Mouse (Mus musculus) forebrain, embryonic 16.5 days (tissue): ENCODE data around the gene Cln5. TPM values are rescaled to one million over a fixed set of nuclear protein-coding genes. Genes with fewer than 3 reads are reported as not detected.
A peak's percentile ranks its signal among the peaks of the same experiment; 100 is the strongest.

Experiments used
- ATAC-seq: fragments of 200-750 bp; cut with Nextera tagmentation; 2 replicates; pipeline ENCODE4 v1.8.0; 2017; ENCODE audit warnings: mild to moderate bottlenecking, moderate library complexity
- H3K27ac ChIP-seq: fragments of 300-500 bp; sonication (generic); 2 replicates; pipeline ENCODE4 v1.5.1; 2014; ENCODE audit warnings: low read length, control low read depth
- H3K27me3 ChIP-seq: fragments of 300-500 bp; sonication (generic); replicated peaks from 2 replicates; pipeline ENCODE4 v1.6.1; 2014; ENCODE audit warnings: low read length; ENCODE audit not compliant: control insufficient read depth, insufficient read depth
- H3K36me3 ChIP-seq: fragments of 300-500 bp; sonication (generic); 2 replicates; pipeline ENCODE4 v1.6.1; 2014; ENCODE audit not compliant: control insufficient read depth, insufficient read depth
- H3K4me1 ChIP-seq: fragments of 300-500 bp; sonication (generic); replicated peaks from 2 replicates; pipeline ENCODE4 v1.6.1; 2014; ENCODE audit warnings: low read length; ENCODE audit not compliant: control insufficient read depth, insufficient read depth
- H3K4me2 ChIP-seq: fragments of 300-500 bp; sonication (generic); 2 replicates; pipeline ENCODE4 v1.6.1; 2014; ENCODE audit warnings: mild to moderate bottlenecking, low read length, control low read depth
- H3K4me3 ChIP-seq: fragments of 300-500 bp; sonication (generic); replicated peaks from 2 replicates; pipeline ENCODE4 v1.5.1; 2014; ENCODE audit warnings: mild to moderate bottlenecking, low read length, control low read depth
- H3K9ac ChIP-seq: fragments of 300-500 bp; sonication (generic); replicated peaks from 2 replicates; pipeline ENCODE4 v1.6.1; 2014; ENCODE audit warnings: low read depth, low read length, control low read depth
- H3K9me3 ChIP-seq: fragments of 300-500 bp; sonication (generic); 2 replicates; pipeline ENCODE4 v1.6.1; 2016; ENCODE audit warnings: low read length; ENCODE audit not compliant: control insufficient read depth
- WGBS: fragments of 180-500 bp; shearing (Covaris S2); extraction: QIAGEN DNeasy Blood & Tissue Kit; methylation state at CpG from one replicate; pipeline ENCODE4 v1.1.7; 2014; 5-methylcytosine and 5-hydroxymethylcytosine counted together
- polyA plus RNA-seq: library from polyadenylated mRNA; unstranded; fragments of >200 nt; fragmentation: Nextera tagmentation; extraction: Ambion mirVana; gene quantifications from 2 replicates; pipeline ENCODE4 v1.2.1, GENCODE M21; 2015

Cln5 gene
- polyA plus RNA-seq, 1 experiment from 2014 or later, result 9.4 TPM

DNA sequence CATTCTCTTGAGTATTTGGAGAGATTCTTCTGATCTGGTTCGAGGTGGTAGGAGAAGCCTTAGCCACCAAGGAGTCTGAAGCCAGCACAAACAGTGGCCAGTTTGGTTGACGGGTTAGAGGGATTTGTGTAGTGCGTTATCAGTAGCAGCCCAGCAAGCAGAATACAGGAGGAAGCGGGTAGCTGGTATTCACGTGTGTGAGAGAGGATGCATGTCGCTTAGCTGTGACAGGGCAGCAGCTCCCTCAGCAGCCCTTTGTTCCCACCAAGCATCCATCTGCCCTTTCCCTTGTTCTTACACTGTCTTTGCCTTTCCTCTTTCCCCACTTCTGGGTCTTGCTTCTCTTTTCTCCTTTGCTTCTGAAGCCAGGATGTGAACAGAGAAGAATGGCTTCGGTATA, 5.2 kb downstream of the Cln5 start:
- no peak overlapping the region for H3K4me3 ChIP-seq
- H3K4me2 ChIP-seq, result no peak overlapping the region
- peaks cover 9% of the 10 kb centered on the region for H3K4me1 ChIP-seq
- no peak overlapping the region for H3K9ac ChIP-seq
- no peak overlapping the region for H3K27ac ChIP-seq
- H3K27me3 ChIP-seq, result no peaks in the 10 kb centered on the region
- no peak for ATAC-seq
- peaks cover 2% of the 10 kb centered on the region; the same call in 1 of the 2 replicates for H3K36me3 ChIP-seq
- H3K9me3 ChIP-seq, result no peaks in the 10 kb centered on the region
- 93% methylated on average over 7 of the region's 7 CpGs for WGBS

DNA sequence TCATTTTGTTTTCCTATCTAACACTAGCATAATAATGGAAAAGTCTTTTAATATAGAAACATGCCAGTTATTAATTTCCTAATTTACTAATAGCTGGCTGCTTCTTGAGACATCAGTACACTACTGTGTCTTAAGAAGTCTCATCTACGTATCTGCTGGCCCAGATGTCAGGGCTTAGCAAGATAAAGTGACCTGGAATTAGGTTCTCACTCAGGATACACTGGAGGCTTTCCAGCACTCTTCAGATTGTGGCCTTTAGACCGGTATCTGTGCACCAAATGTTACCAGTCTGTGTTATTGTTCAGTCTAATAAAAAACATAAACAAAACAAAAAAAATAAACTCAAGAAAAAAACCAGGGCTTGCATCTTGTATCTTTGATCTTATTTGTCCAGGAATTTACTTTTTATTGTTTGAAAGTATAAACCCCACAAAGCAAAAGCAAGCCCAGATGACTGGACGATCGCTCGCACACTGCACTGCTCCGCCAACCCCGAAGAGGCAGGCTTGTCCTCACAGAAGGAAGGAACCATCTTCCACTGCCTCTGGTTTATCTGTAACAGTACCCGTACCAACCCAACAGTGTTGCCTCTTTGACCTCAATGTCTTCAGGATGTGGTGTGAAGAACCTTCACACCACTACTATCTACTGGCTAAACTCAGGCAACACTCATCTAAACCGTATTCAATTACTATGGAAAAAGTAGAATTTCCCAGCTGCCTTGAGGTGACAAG, 7.4 kb downstream of the Cln5 start:
- Histone ChIP-seq H3K27me3 (no peaks in the 10 kb centered on the region), H3K4me2 (no peak overlapping the region), H3K36me3 (peaks cover 2% of the 10 kb centered on the region; the same call in 1 of the 2 replicates), H3K27ac (no peak overlapping the region), H3K9me3 (no peaks in the 10 kb centered on the region), H3K4me1 (peaks cover 3% of the 10 kb centered on the region; the same call in 1 of the 2 replicates), H3K9ac (no peak overlapping the region), H3K4me3 (no peak overlapping the region)
- 90% methylated on average over 9 of the region's 9 CpGs for WGBS
- no peak for ATAC-seq

DNA sequence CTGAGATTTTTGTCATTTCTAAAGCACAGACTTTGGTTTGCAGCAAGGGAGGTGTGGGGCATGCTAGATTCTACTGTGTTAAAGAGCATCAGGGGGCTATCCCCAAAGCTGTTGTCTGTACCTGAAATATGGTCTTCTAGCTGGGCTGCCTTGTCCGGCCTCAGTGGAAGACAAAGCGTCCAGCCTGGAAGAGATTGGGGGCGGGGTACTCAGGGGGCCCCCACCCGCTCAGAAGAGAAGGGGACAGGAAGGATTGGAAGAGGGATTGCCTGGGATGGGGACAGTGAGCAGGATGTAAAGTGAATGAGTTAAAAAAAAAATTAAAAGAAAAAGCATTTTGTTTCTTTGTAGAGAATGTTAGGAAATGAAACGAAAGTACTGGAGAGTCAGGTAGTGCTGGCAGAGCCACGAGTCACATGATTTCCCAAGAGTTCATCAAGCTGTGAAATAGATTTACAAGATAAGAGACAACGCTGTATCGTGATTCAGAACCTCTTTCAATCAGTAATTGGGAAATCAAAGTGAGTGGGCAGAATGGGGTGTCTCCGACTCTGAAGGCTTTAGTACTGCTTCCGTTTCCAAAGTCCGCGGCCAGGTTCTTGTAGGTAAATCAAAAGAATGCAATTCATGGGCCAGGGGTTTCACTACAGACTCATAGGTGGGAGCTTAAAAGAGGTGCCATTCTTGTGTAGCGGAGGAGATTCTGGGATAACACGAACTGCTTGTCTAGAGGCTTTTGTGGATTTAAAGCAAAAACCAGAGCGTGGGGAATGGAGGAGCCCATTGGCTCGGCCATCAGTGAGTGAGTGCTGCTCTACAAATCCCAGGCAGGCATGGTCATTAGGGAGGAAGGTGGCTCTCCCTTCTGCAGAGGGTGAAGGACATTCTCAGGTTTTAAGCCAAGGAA, 8.2 kb downstream of the Cln5 start:
- H3K4me1 ChIP-seq, result peaks cover 3% of the 10 kb centered on the region; the same call in 1 of the 2 replicates
- H3K9ac ChIP-seq, result no peak overlapping the region
- no peak overlapping the region for H3K4me2 ChIP-seq
- H3K27ac ChIP-seq, result no peak overlapping the region
- no peak overlapping the region for H3K4me3 ChIP-seq
- WGBS, result 87% methylated on average over 16 of the region's 16 CpGs
- peaks cover 8% of the 10 kb centered on the region for H3K36me3 ChIP-seq
- ATAC-seq, result 0 out of 2 replicates have a peak, but pooled peaks have one; percentile 34
- no peaks in the 10 kb centered on the region for H3K9me3 ChIP-seq
- H3K27me3 ChIP-seq, result no peaks in the 10 kb centered on the region

DNA sequence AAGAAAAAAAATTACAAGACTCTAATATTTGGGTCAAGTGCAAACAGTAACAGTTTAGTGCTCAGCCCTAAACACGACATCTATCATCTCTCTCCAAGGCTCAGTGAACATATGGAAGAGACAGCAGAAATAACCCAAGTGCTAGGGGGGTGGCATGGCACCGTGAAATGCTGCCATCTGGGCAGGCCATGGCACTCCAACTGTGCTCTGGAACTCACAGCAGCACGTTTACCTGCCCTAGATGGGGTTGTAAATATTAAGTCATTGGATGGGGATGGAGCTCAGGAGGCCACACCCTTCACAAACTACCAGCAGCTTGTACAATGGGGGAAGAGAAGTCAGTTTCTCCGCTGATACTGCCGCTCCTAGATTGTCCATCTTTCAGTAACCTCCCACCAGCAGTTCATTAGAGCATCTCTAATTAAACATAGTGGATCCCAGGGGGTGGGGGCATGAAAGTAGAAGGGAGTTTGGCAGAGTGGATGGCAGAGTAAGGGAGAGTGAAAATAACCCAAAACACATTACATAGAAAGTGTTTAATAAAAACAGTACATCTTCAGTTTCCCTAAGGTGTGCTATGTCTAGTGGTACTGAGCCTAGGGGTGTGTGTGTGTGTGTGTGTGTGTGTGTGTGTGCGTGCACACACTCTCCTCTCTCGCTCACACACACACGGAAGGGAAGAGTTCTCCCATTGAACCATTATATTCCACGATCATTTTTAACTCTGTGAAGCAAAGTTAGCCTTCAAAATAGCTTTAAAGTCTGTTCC, 9.4 kb downstream of the Cln5 start:
- 81% methylated on average over 9 of the region's 9 CpGs for WGBS
- H3K27ac ChIP-seq, result no peak overlapping the region
- H3K4me1 ChIP-seq, result peaks cover 3% of the 10 kb centered on the region; the same call in 1 of the 2 replicates
- H3K9ac ChIP-seq, result no peak overlapping the region
- no peaks in the 10 kb centered on the region for H3K27me3 ChIP-seq
- no peak overlapping the region for H3K4me2 ChIP-seq
- no peaks in the 10 kb centered on the region for H3K9me3 ChIP-seq
- peak; percentile 72; the same call in 1 of the 2 replicates for ATAC-seq
- H3K4me3 ChIP-seq, result no peak overlapping the region
- H3K36me3 ChIP-seq, result peaks cover 9% of the 10 kb centered on the region

DNA sequence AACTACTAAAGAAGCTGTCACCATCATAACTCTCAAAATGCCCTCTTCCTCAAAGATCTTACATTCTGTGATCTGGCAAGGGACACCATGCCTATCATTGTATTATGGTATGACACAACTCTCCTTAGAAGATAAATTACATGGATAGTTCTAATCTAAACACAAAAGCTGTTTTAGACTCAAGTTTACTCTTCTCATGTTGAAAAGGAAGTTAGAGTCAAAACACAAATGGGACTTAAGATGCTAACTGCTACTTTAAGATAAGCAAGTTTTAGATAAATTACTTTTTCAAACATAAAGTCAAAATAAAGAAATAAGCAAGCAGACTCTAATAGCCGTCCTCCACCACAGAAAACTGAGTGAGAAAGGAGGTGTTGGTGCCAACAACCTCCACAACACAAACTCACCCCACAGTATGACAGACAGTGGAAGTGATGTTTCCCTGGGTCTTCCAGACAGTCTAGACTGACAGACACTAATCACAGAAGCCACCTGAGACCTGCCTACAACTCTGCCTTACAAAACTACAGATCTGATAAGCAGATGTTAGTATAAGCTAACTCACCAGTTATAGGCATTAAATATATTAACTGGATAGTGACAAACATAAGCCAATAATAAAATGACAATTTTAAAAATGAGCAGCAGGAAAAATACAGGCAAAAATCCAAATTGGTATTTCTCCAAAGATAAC, 16.0 kb downstream of the Cln5 start:
- H3K4me2 ChIP-seq, result no peak overlapping the region
- ATAC-seq, result no peak
- peaks cover 27% of the 10 kb centered on the region for H3K36me3 ChIP-seq
- WGBS, result 74% methylated on average over 1 of the region's 1 CpGs
- no peak overlapping the region for H3K9ac ChIP-seq
- no peaks in the 10 kb centered on the region for H3K4me1 ChIP-seq
- no peaks in the 10 kb centered on the region for H3K27me3 ChIP-seq
- no peak overlapping the region for H3K27ac ChIP-seq
- H3K9me3 ChIP-seq, result no peaks in the 10 kb centered on the region
- no peak overlapping the region for H3K4me3 ChIP-seq

DNA sequence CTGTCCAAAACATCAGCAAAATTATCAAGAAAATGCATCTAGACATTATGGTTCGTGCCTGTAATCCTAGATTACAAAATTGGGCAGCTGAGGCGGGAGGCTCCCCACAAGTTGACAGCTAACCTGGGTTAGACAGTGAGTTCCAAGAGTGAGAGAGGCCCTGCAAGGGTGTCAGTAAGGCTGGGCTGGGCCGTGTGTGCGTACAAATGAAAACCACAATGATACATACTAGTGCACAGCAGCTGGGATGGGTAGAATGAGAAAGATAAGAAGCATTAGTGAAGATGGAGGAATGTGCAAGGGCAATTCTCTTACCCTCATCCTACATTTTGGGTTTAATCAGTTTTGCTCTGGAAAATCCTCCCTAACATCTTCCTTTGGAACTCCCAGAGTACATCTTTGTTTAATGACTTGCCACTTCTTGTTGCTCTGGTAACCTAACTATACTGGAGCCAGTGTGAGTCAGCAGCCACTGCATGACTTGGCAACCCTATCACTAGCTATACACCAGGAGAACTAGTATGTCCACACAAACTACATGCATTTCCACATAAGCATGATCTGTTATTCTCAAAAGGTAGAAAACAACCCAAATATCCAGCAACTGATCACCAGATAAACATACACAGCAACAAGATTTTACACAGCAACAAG, 16.8 kb downstream of the Cln5 start:
- Histone ChIP-seq H3K27me3 (no peaks in the 10 kb centered on the region), H3K36me3 (peaks cover 27% of the 10 kb centered on the region), H3K9me3 (no peaks in the 10 kb centered on the region), H3K9ac (no peak overlapping the region), H3K4me3 (no peak overlapping the region), H3K4me1 (no peaks in the 10 kb centered on the region), H3K4me2 (no peak overlapping the region), H3K27ac (no peak overlapping the region)
- no peak for ATAC-seq
- WGBS, result 98% methylated on average over 4 of the region's 4 CpGs

DNA sequence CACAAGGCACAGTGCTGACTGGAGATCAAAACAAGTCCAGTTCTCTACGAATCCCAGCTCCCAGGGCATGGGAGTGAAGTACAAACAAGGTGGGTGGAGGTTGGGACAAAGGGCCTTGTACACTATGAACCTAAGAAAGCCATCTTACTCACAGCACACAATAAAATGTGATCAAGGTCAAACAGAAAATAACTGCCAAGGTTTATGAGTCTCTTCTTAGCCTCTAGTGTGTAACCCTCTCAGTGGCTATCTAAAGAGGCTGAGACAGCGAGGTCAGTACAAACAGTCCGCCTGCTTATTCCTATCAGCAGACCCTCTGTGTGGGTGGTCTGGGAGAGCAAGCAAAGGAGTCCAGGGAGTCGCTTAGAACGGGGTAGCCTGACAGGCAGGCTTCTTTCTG, 17.8 kb downstream of the Cln5 start:
- Histone ChIP-seq H3K36me3 (peaks cover 25% of the 10 kb centered on the region), H3K4me2 (no peak overlapping the region), H3K4me3 (no peak overlapping the region), H3K9ac (no peak overlapping the region), H3K27me3 (no peaks in the 10 kb centered on the region), H3K27ac (no peak overlapping the region), H3K4me1 (no peaks in the 10 kb centered on the region), H3K9me3 (no peaks in the 10 kb centered on the region)
- 90% methylated on average over 5 of the region's 5 CpGs for WGBS
- no peak for ATAC-seq

DNA sequence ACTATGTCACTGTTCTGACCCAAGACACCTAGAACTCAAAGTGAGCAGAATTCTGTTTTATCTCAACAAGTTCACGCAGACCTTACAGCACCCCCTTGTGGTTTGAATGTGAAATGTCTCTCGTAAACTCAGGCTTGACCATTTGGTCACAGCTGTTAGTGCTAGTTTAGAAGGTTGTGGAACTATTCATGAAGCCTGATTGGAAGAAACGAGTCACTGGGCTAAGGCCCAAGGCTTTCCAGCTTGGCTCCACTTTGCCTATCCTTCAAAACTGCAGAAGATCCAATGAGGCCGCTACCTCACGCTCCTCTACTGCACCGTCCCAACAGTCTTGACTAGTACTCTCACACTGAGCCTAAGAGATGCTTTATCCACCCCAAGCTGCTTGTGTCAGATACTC, 18.6 kb downstream of the Cln5 start:
- WGBS, result 70% methylated on average over 6 of the region's 6 CpGs
- H3K4me2 ChIP-seq, result no peak overlapping the region
- H3K9me3 ChIP-seq, result no peaks in the 10 kb centered on the region
- no peak overlapping the region for H3K4me3 ChIP-seq
- no peaks in the 10 kb centered on the region for H3K27me3 ChIP-seq
- no peak for ATAC-seq
- peaks cover 3% of the 10 kb centered on the region; the same call in 1 of the 2 replicates for H3K4me1 ChIP-seq
- H3K27ac ChIP-seq, result no peak overlapping the region
- no peak overlapping the region for H3K9ac ChIP-seq
- H3K36me3 ChIP-seq, result peaks cover 20% of the 10 kb centered on the region
